Mouse (Mus musculus) megakaryocyte, embryonic 14.5 days (primary cell): ENCODE results near the gene Olfr469.

ENCODE experiments used
- FLI1 ChIP-seq: IDR thresholded peaks from 2 replicates; pipeline ENCODE4 v1.6.1; 2012; ENCODE audit warnings: low read length, inconsistent platforms, mixed read lengths
- GATA1 ChIP-seq: IDR thresholded peaks from 3 replicates; pipeline ENCODE4 v1.6.1; 2012; ENCODE audit warnings: mixed read lengths, low read length, inconsistent platforms, borderline replicate concordance

DNA sequence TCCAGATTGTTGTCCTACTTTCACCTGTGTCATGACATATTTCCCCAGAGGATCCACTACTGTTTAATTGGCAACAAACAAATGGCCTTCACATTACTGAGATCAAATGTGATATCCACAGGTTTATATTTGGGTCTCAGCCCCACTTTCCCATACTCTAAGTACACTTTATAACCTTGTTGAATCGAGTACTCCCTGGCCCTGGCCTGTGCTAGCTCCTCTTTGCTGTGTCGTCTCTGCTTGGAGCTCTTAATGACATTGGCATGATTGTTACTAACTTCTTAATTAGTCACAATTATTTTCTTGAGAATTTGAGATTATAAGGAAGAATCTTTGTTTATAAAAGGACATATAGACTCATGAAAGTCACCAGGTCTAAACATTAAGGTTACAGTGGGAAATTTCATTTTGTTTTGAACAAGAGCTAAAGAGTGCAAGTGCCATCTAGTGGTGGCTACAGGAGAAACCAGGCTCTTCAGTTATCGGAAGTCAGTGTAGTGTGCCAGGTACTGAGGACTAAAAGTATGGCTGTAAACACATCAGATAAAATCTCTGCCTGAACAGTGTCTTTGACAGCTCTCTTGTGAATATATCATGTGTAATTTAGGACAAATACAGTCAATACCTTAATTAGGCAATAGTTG, 37.2 kb downstream of the Olfr469 start:
- no peak for TF ChIP-seq GATA1
- TF ChIP-seq FLI1 = no peak
